Mouse (Mus musculus): ENCODE results near the gene Tmem132b.

- TF ChIP-seq POLR2A (IDR thresholded peaks at IDR 0.05; ENCODE audit: insufficient read length, low read depth) (no peak), MYOG (IDR thresholded peaks at IDR 0.05; ENCODE audit: control insufficient read depth in 1 of 3, insufficient read depth in 1 of 3, insufficient read length in 2 of 3, low read depth in 2 of 3) (no peak), MYOD1 (IDR thresholded peaks at IDR 0.05; ENCODE audit: control insufficient read depth in 1 of 3, insufficient read length in 2 of 3, low read depth in 2 of 3) (no peak)
These were observed 22.0 kb upstream of the Tmem132b start for GRCm38 (mm10) chr5:125509541-125509940.
